Mouse (Mus musculus) Patski (cell line): ENCODE data around the gene Pkd1. TPM values are rescaled to one million over a fixed set of nuclear protein-coding genes. Genes with fewer than 3 reads are reported as not detected.

ENCODE experiments used
- ATAC-seq: fragments of 100-300 bp; one replicate; pipeline ENCODE4 v1.8.0; 2021
- CTCF ChIA-PET: fragments of 350-600 bp; sonication (Branson Sonifier 250); formaldehyde crosslinking; loops from one replicate; lab custom pipeline; 2022; ENCODE audit warnings: inconsistent platforms; lab: Charles Lee
- POLR2A ChIA-PET: fragments of 350-600 bp; sonication (Branson Sonifier 250); formaldehyde crosslinking; loops from one replicate; lab custom pipeline; 2022; ENCODE audit warnings: antibody characterized with exemption, inconsistent platforms; lab: Charles Lee
- DNase-seq: peaks from one replicate; pipeline ENCODE4 v3.0.0-alpha.2; 2011; ENCODE audit warnings: low read depth, low spot score
- H3K27me3 ChIP-seq: fragments of 371-371 bp; one replicate; pipeline ENCODE4 v1.5.1; 2021
- CTCF ChIP-seq: fragments of 100-300 bp; IDR thresholded peaks from one replicate; pipeline ENCODE4 v1.5.1; 2021
- in situ Hi-C: fragments of 300-500 bp; cut with MboI; formaldehyde crosslinking; loops from 3 replicates; pipeline ENCODE4 v1.11.1; 2018; ENCODE audit warnings: low pct_unique_long_range_greater_than_20kb, mixed read lengths
- polyA plus RNA-seq: library from polyadenylated mRNA; unstranded; gene quantifications from one replicate; pipeline ENCODE4 v1.2.3, GENCODE M21; 2021

Pkd1 gene
- polyA plus RNA-seq, 1 experiment from 2014 or later, result 41.0 TPM

DNA sequence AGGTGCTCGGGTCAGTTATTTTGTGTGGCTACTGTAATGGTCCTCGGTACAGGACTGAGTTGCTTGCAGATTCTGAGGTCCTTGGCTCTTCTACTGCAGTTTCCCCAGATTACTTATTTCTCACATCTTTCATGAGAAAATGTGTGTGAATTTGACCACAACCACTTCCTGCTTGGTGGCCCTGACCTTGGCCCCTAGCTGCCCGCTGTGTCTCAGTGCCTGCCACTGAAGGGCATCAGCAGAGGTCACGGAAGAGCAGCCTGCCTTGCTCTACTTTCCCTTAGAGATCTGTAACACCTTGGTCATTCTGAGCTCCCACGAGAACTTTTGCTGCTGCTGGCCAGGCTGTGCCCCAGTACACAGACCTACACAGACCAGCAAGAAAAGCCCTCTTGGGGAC, 14.0 kb downstream of the Pkd1 start:
- POLR2A ChIA-PET, result interaction anchor here (0.7 kb wide), 1 partner anchor 13 kb away, joined by 3 read pairs; no protein-coding TSS in a partner anchor
- no peak for ATAC-seq
- in situ Hi-C loops, result no loop called here
- CTCF ChIA-PET, result no interaction called here
- no peak for TF ChIP-seq CTCF
- DNase-seq, result no peak
- no peaks in the 10 kb centered on the region for H3K27me3 ChIP-seq

DNA sequence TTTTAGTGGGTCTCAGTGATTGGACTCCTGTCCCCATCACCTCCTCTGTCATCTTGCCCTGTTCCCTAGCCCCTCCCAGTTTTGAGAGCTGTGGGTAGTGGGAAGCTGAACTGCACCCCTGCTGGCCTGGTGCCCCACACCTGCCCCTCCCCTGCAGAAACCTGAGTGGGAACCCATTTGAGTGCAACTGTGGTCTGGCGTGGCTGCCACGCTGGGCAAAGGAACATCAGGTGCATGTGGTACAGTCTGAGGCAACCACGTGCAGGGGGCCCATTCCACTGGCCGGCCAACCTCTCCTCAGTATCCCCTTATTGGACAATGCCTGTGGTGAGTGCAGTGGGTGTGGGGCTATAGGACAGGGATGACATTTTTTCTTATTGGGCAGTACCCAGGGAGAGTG, 14.8 kb downstream of the Pkd1 start:
- ChIA-PET CTCF (interaction anchor here (1.2 kb wide), 1 partner anchor 20 kb away, joined by 3 read pairs; no protein-coding TSS in a partner anchor), POLR2A (no interaction called here)
- H3K27me3 ChIP-seq, result no peaks in the 10 kb centered on the region
- TF ChIP-seq CTCF, result no peak
- in situ Hi-C loops, result no loop called here
- no peak for ATAC-seq
- DNase-seq, result no peak

GRCm38 (mm10) chr17:24565092-24565491, 15.5 kb downstream of the Pkd1 start:
- no peaks in the 10 kb centered on the region for H3K27me3 ChIP-seq
- ChIA-PET CTCF (interaction anchor here (1.2 to 1.4 kb wide), 2 partner anchors 21 to 50 kb away, joined by 3 read pairs; no protein-coding TSS in a partner anchor), POLR2A (no interaction called here)
- DNase-seq (no peak), ATAC-seq (no peak)
- no peak for TF ChIP-seq CTCF
- in situ Hi-C loops, result no loop called here

- in situ Hi-C loops, result no loop called here
- no peak for DNase-seq
- ChIA-PET POLR2A (no interaction called here), CTCF (interaction anchor here (1.4 kb wide), 1 partner anchor 50 kb away, joined by 3 read pairs; no protein-coding TSS in a partner anchor)
- TF ChIP-seq CTCF, result no peak
- no peak for ATAC-seq
- H3K27me3 ChIP-seq, result no peaks in the 10 kb centered on the region
Observed at GRCm38 (mm10) chr17:24565792-24566191, 16.2 kb downstream of the Pkd1 start.

- no peak for DNase-seq
- in situ Hi-C loops, result no loop called here
- no peak for TF ChIP-seq CTCF
- no peak for ATAC-seq
- POLR2A ChIA-PET, result interaction anchor here (1.1 kb wide), 1 partner anchor 18 kb away, joined by 3 read pairs; the partner anchor contains the start of gene Pkd1
- CTCF ChIA-PET, result interaction anchor here (0.7 kb wide), 1 partner anchor 85 kb away, joined by 3 read pairs; no protein-coding TSS in a partner anchor
- H3K27me3 ChIP-seq, result no peaks in the 10 kb centered on the region
Observed at GRCm38 (mm10) chr17:24567034-24567779, 17.6 kb downstream of the Pkd1 start.

- ChIA-PET CTCF (no interaction called here), POLR2A (no interaction called here)
- TF ChIP-seq CTCF, result no peak
- ATAC-seq (no peak), DNase-seq (no peak)
- in situ Hi-C loops, result no loop called here
- H3K27me3 ChIP-seq, result no peaks in the 10 kb centered on the region
Observed at GRCm38 (mm10) chr17:24569837-24570236, 20.2 kb downstream of the Pkd1 start.

GRCm38 (mm10) chr17:24572651-24573245, 23.1 kb downstream of the Pkd1 start:
- DNase-seq (no peak), ATAC-seq (no peak)
- POLR2A ChIA-PET, result no interaction called here
- CTCF ChIA-PET, result no interaction called here
- in situ Hi-C loops, result no loop called here
- TF ChIP-seq CTCF, result no peak
- no peaks in the 10 kb centered on the region for H3K27me3 ChIP-seq

DNA sequence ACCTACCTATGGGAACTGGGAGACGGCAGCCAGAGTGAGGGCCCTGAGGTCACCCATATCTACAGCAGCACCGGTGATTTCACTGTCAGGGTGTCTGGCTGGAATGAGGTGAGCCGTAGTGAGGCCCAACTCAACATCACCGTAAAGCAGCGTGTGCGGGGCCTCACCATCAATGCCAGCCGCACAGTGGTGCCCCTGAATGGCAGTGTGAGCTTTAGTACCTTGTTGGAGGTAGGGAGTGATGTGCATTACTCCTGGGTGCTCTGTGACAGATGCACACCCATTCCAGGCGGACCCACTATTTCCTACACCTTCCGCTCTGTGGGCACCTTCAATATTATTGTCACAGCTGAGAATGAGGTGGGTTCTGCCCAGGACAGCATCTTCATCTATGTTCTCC, 24.2 kb downstream of the Pkd1 start:
- in situ Hi-C loops, result no loop called here
- no peak for TF ChIP-seq CTCF
- POLR2A ChIA-PET, result interaction anchor here (0.6 kb wide), 1 partner anchor 121 kb away, joined by 3 read pairs; no protein-coding TSS in a partner anchor

DNA sequence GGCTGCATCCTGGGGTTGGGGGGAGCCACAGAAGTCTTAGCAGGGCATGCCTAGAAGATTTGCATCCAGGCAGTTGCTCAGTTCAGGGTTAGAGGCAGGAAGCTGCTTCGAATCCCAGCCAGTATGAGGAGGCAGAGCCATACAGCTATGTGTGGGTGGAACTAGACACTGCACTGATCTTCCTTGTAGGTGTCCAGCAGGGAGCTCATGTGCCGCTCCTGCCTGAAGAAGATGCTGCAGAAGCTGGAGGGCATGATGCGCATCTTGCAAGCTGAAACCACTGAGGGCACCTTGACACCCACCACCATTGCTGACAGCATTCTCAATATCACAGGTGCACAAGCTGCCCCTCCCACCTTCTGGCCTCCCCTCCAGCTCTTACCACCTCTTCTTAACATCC, 29.9 kb downstream of the Pkd1 start:
- ATAC-seq (no peak), DNase-seq (no peak)
- in situ Hi-C loops, result no loop called here
- ChIA-PET POLR2A (interaction anchor here (0.7 to 0.8 kb wide), 2 partner anchors 11 to 26 kb away, joined by 3 read pairs; no protein-coding TSS in a partner anchor), CTCF (interaction anchor here (1.5 kb wide), 1 partner anchor 100 kb away, joined by 3 read pairs; the partner anchor contains the start of gene Mlst8)
- H3K27me3 ChIP-seq, result no peaks in the 10 kb centered on the region
- TF ChIP-seq CTCF, result no peak

More for the DNA sequence above, 24.2 kb downstream of the Pkd1 start:
- CTCF ChIA-PET, result interaction anchor here (0.9 kb wide), 1 partner anchor 10 kb away, joined by 4 read pairs; no protein-coding TSS in a partner anchor
- H3K27me3 ChIP-seq, result no peaks in the 10 kb centered on the region
- DNase-seq, result no peak
- ATAC-seq, result no peak

DNA sequence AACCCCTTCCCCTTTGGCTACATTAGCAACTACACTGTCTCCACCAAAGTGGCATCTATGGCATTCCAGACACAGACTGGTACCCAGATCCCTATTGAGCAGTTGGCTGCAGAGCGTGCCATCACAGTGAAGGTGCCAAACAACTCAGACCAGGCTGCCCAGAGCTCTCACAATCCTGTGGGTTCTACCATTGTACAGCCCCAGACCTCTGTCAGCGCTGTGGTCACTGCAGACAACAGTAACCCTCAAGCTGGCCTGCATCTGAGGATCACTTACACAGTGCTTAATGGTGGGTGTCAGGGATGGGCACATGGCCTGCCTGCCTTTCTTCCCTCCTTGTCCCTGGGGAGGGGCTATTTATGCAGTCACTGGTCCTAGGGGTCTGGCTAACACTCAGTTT, 30.7 kb downstream of the Pkd1 start:
- in situ Hi-C loops, result no loop called here
- ATAC-seq (no peak), DNase-seq (no peak)
- no peak for TF ChIP-seq CTCF
- H3K27me3 ChIP-seq, result no peaks in the 10 kb centered on the region
- ChIA-PET POLR2A (interaction anchor here (0.6 to 0.7 kb wide), 2 partner anchors 11 to 83 kb away, joined by 3 to 8 read pairs; no protein-coding TSS in a partner anchor), CTCF (no interaction called here)
